Mouse (Mus musculus): ENCODE measurements at regions not wholly inside any gene's neighbourhood (a gene's known extent, or its start where the extent isn't known, plus 50 kb on each side); places are given as distances from the start of the nearest gene placed in this dataset.

DNA sequence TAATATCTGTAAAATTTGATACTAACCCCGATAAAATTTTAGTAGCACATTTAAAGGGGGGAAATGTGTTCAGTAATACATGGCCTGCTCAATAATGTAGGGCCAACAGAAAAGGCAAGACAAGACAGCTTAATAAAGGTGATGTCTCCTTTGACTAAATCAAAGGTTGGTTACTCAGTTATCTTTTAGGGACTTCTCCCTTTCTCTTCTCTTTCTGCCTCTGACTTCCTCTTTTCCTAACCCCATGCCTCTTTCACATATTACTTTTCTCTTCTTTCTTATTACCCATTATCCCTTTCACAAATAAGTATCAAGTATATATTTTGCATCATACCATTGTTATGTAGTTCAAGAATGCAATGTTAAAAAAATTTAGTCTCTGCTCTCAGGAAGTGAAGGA is 510.2 kb upstream of the Kif18a start:
- Histone ChIP-seq H3K4me2 (no peak overlapping the region), H3K36me3 (no peaks in the 10 kb centered on the region), H3K4me1 (no peaks in the 10 kb centered on the region), H3K9ac (no peak overlapping the region), H3K4me3 (no peak overlapping the region), H3K27ac (no peak overlapping the region), H3K9me3 (no peaks in the 10 kb centered on the region), H3K27me3 (no peaks in the 10 kb centered on the region)
- WGBS = 93% methylated on average over 1 of the region's 1 CpGs
- no peak for ATAC-seq (ENCODE audit: insufficient number of reproducible peaks, insufficient read depth, low FRiP score, low TSS enrichment, low read depth)

- Histone ChIP-seq H3K9me3 (no peaks in the 10 kb centered on the region), H3K27me3 (no peaks in the 10 kb centered on the region), H3K4me2 (no peak overlapping the region), H3K9ac (no peak overlapping the region), H3K36me3 (no peaks in the 10 kb centered on the region), H3K4me3 (no peak overlapping the region), H3K4me1 (no peaks in the 10 kb centered on the region), H3K27ac (no peak overlapping the region)
- no peak for ATAC-seq (ENCODE audit: insufficient number of reproducible peaks, insufficient read depth, low FRiP score, low TSS enrichment, low read depth)
Observed at GRCm38 (mm10) chr2:108783457-108783856, 497.1 kb upstream of the Kif18a start.

- H3K4me1 ChIP-seq = no peaks in the 10 kb centered on the region
- 84% methylated on average over 19 of the region's 19 CpGs for WGBS
- no peak for ATAC-seq (ENCODE audit: insufficient number of reproducible peaks, insufficient read depth, low FRiP score, low TSS enrichment, low read depth)
- no peak overlapping the region for H3K27ac ChIP-seq
- no peaks in the 10 kb centered on the region for H3K27me3 ChIP-seq
- no peaks in the 10 kb centered on the region for H3K36me3 ChIP-seq
- H3K4me2 ChIP-seq = no peak overlapping the region
- H3K9ac ChIP-seq = no peak overlapping the region
- H3K4me3 ChIP-seq = no peak overlapping the region
- no peaks in the 10 kb centered on the region for H3K9me3 ChIP-seq
Observed at GRCm38 (mm10) chr2:108785161-108785957, 495.2 kb upstream of the Kif18a start.

DNA sequence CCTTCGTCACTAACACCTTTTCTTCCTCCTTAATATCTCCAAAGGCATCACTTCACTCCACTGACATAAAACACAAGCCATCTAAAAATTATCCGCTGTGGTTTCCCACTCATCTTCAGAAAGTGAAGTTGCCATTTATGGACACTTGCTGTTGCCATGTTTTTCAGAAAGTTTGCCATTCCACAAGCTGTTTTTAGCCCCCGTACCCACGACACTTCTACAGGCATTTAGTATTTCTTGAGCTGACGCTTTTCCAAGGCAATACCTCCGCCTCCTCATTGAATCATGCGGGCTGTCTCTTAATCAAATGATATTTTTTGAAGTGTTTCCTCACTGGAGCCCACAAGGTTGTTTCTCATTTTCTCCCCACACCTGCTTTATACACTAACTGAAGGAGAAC is 491.4 kb upstream of the Kif18a start:
- Histone ChIP-seq H3K27ac (no peak overlapping the region), H3K9me3 (no peaks in the 10 kb centered on the region), H3K36me3 (no peaks in the 10 kb centered on the region), H3K4me1 (no peaks in the 10 kb centered on the region), H3K27me3 (no peaks in the 10 kb centered on the region), H3K9ac (no peak overlapping the region), H3K4me2 (no peak overlapping the region), H3K4me3 (no peak overlapping the region)
- WGBS = 83% methylated on average over 7 of the region's 7 CpGs
- no peak for ATAC-seq (ENCODE audit: insufficient number of reproducible peaks, insufficient read depth, low FRiP score, low TSS enrichment, low read depth)

GRCm38 (mm10) chr2:108795145-108795544 is 485.4 kb upstream of the Kif18a start:
- Histone ChIP-seq H3K9me3 (no peaks in the 10 kb centered on the region), H3K4me2 (no peak overlapping the region), H3K36me3 (no peaks in the 10 kb centered on the region), H3K4me1 (no peaks in the 10 kb centered on the region), H3K27me3 (no peaks in the 10 kb centered on the region), H3K27ac (no peak overlapping the region), H3K4me3 (no peak overlapping the region), H3K9ac (no peak overlapping the region)
- WGBS = 24% methylated on average over 2 of the region's 2 CpGs
- ATAC-seq (ENCODE audit: insufficient number of reproducible peaks, insufficient read depth, low FRiP score, low TSS enrichment, low read depth) = no peak

- Histone ChIP-seq H3K36me3 (no peaks in the 10 kb centered on the region), H3K9ac (no peak overlapping the region), H3K27ac (no peak overlapping the region), H3K9me3 (no peaks in the 10 kb centered on the region), H3K4me3 (no peak overlapping the region), H3K4me2 (no peak overlapping the region), H3K27me3 (no peaks in the 10 kb centered on the region), H3K4me1 (no peaks in the 10 kb centered on the region)
- ATAC-seq (ENCODE audit: insufficient number of reproducible peaks, insufficient read depth, low FRiP score, low TSS enrichment, low read depth) = no peak
- WGBS = 91% methylated on average over 2 of the region's 2 CpGs
Observed at GRCm38 (mm10) chr2:108796816-108797581, 483.5 kb upstream of the Kif18a start.

DNA sequence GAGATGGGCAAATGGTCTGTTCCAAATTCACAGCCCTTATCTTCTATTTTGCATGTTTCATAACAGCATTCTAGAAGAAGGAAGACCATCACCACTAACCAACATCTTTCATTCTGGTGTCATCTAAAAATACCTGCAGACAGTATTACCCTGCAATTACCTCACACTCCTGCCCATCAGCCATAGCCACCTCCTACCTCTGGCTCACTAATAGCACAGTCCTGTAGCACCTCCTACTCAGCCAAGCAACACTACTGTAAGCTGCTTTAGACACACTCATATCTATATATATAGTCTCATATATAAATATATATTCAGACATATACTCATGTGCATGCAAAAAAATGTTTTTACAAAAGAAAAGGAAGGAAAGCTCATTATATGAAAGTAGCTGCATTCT is 468.2 kb upstream of the Kif18a start:
- no peak overlapping the region for H3K4me3 ChIP-seq
- H3K27me3 ChIP-seq = no peaks in the 10 kb centered on the region
- H3K36me3 ChIP-seq = no peaks in the 10 kb centered on the region
- H3K4me2 ChIP-seq = no peak overlapping the region
- H3K9ac ChIP-seq = no peak overlapping the region
- ATAC-seq (ENCODE audit: insufficient number of reproducible peaks, insufficient read depth, low FRiP score, low TSS enrichment, low read depth) = no peak
- H3K4me1 ChIP-seq = no peaks in the 10 kb centered on the region
- H3K27ac ChIP-seq = no peak overlapping the region
- H3K9me3 ChIP-seq = no peaks in the 10 kb centered on the region

DNA sequence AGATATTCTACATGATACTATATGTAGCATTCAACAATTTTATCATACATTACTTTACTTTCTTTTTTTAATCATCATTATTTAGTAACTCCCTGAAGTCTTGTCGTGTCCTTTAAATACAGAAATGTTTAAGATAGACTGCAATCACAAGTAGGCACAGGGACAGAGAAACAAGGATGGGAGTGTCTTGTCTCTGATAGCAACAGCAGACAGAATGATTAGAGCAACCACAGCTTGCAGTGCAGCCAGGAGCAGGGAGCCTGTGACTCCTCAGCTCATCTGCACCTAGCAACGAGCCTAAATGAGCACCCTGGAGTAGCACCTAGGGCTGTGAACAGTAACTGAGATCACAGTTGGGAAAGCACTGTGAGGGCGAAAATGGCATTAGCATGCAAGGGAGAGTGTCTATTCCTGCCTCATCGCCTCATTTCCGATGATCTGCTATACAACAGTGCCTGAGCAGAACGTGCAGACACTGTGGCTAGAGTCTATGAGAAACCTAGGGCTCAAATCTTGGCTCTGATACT is 467.4 kb upstream of the Kif18a start:
- 79% methylated on average over 6 of the region's 6 CpGs for whole genome bisulfite sequencing
- no peak for ATAC-seq (ENCODE audit: insufficient number of reproducible peaks, insufficient read depth, low FRiP score, low TSS enrichment, low read depth)
- H3K9ac ChIP-seq = no peak overlapping the region

DNA sequence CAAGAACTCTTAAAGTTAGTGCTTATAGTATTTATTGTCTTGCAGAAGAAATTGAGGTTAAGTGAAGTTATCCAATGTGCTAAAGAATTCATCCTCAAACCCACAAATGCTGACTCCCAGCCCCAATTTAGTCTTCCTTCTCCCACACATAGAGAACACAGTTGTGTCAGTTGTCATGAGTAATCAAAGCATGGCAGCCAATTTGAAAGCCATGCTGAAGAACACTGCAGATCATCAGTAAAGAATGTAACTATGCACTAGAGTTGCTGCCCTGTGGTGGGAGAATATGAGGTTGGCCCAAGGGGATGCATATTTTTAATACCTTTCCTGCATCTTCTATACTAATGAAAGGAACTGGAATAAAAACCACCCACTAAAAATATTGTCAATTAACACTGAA is 464.0 kb upstream of the Kif18a start:
- Histone ChIP-seq H3K27ac (no peak overlapping the region), H3K27me3 (no peaks in the 10 kb centered on the region), H3K4me1 (no peaks in the 10 kb centered on the region), H3K9me3 (no peaks in the 10 kb centered on the region), H3K4me3 (no peak overlapping the region), H3K36me3 (no peaks in the 10 kb centered on the region), H3K9ac (no peak overlapping the region), H3K4me2 (no peak overlapping the region)
- no peak for ATAC-seq (ENCODE audit: insufficient number of reproducible peaks, insufficient read depth, low FRiP score, low TSS enrichment, low read depth)

More for the DNA sequence above, 467.4 kb upstream of the Kif18a start:
- H3K4me3 ChIP-seq = no peak overlapping the region
- H3K9me3 ChIP-seq = no peaks in the 10 kb centered on the region
- H3K4me1 ChIP-seq = no peaks in the 10 kb centered on the region
- no peaks in the 10 kb centered on the region for H3K36me3 ChIP-seq
- H3K27ac ChIP-seq = no peak overlapping the region
- H3K27me3 ChIP-seq = no peaks in the 10 kb centered on the region
- H3K4me2 ChIP-seq = no peak overlapping the region

DNA sequence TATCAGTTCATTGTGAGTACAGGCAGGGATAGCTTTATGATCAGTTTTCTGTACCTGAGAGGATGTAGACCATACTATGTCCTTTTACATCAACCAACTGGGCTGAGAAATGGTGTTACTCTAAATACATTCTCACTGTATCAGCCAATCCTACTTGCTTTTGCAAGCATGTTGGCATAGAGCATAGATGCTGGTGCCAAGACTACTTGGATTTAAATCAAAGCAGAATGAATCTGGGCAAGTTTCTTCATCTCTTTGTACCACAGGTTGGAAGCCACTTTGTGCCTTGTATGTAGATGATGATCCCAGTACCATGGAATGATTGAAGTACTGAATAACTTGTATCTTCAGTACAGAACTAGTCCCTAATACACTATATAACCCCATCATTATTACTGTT is 456.5 kb upstream of the Kif18a start:
- ATAC-seq (ENCODE audit: insufficient number of reproducible peaks, insufficient read depth, low FRiP score, low TSS enrichment, low read depth) = no peak
- no peak overlapping the region for H3K27ac ChIP-seq

GRCm38 (mm10) chr2:108825981-108826380 is 454.6 kb upstream of the Kif18a start:
- no peak overlapping the region for H3K27ac ChIP-seq
- H3K27me3 ChIP-seq = no peaks in the 10 kb centered on the region
- no peaks in the 10 kb centered on the region for H3K9me3 ChIP-seq
- no peak overlapping the region for H3K9ac ChIP-seq
- no peaks in the 10 kb centered on the region for H3K36me3 ChIP-seq
- H3K4me2 ChIP-seq = no peak overlapping the region
- WGBS = 71% methylated on average over 5 of the region's 5 CpGs
- no peak overlapping the region for H3K4me3 ChIP-seq
- ATAC-seq (ENCODE audit: insufficient number of reproducible peaks, insufficient read depth, low FRiP score, low TSS enrichment, low read depth) = no peak
- H3K4me1 ChIP-seq = peaks cover 19% of the 10 kb centered on the region

More for the DNA sequence above, 456.5 kb upstream of the Kif18a start:
- no peaks in the 10 kb centered on the region for H3K9me3 ChIP-seq
- H3K36me3 ChIP-seq = no peaks in the 10 kb centered on the region
- peaks cover 19% of the 10 kb centered on the region for H3K4me1 ChIP-seq
- no peak overlapping the region for H3K9ac ChIP-seq
- no peak overlapping the region for H3K4me3 ChIP-seq
- H3K27me3 ChIP-seq = no peaks in the 10 kb centered on the region
- H3K4me2 ChIP-seq = no peak overlapping the region

All from embryonic facial prominence, embryonic 13.5 days (tissue).